Mouse (Mus musculus): ENCODE results near the gene Foxp1. TPM values are rescaled to one million over a fixed set of nuclear protein-coding genes. Genes with fewer than 3 reads are reported as not detected.
A peak's percentile ranks its signal among the peaks of the same experiment; 100 is the strongest.

Gene Foxp1
- polyA plus RNA-seq, 2 experiments = 7.9 to 10.6 TPM

DNA sequence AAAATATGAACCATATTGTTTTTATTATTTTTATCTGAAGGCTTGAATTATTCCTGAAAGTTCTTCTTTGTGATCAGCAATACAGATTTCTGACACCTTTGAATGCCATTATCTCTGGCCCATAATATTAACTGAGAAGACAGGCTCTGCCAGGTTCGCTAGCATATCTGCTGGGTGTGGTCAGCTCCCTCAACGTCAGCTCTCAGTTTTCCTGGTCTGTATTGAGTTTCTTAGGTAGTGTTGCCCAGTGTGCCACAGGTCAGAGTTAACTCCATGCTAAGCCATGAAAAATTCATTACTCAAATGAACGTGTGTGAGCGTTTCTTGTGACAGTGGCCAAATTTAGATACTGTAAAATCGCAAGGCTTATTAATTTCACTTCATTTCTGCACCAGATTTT, 26.4 kb downstream of the Foxp1 start:
- 43% methylated on average over 5 of the region's 5 CpGs for WGBS (ENCODE audit: insufficient replicate concordance)
- H3K27me3 ChIP-seq (ENCODE audit: control insufficient read depth, insufficient read depth, low read length) = no peaks in the 10 kb centered on the region
- no peak for TF ChIP-seq EP300 (IDR thresholded peaks at IDR 0.05; ENCODE audit: low read depth)
- no peak for TF ChIP-seq CTCF (IDR thresholded peaks at IDR 0.05; ENCODE audit: low read depth)
- no peaks in the 10 kb centered on the region for H3K9me3 ChIP-seq (ENCODE audit: control insufficient read depth, low read length)
- H3K36me3 ChIP-seq (replicated peaks; ENCODE audit: control insufficient read depth, insufficient read depth, low read depth) = no peaks in the 10 kb centered on the region
- ATAC-seq (ENCODE audit: insufficient read depth) = no peak
- DNase-seq (ENCODE audit: low read depth in 3 of 3, low spot score in 3 of 3) = no peak
- H3K4me1 ChIP-seq (replicated peaks; ENCODE audit: control insufficient read depth in 2 of 2, insufficient read depth in 2 of 2, low read length in 1 of 2) = peaks cover 5 to 17% of the 10 kb centered on the region in 2 experiments
- no peak overlapping the region for H3K27ac ChIP-seq
- H3K4me2 ChIP-seq (ENCODE audit: low read depth) = no peak overlapping the region
- no peak overlapping the region for H3K9ac ChIP-seq (replicated peaks)
- no peak overlapping the region for H3K4me3 ChIP-seq (ENCODE audit: insufficient read depth in 1 of 2, low read depth in 2 of 2, low read length in 2 of 2)

DNA sequence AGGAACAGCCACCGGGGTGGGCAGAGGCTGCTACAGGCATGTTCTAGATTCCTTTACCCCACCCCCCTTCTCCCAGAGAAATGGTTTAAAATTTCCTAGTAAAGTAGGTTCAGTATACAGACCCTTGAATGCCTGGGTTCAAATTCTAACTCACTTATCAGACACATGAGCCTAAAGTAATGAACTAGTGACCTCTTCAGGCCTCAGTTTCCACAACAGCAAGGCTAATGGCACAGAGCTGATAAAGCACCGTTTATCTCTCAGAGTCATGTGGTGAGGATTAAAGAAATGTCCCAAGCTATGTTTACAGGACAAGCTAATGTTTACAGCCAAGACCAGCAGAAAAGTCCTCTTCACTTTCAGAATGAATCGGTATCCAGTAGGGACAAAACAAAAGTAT, 29.6 kb downstream of the Foxp1 start:
- no peak overlapping the region for H3K9ac ChIP-seq (replicated peaks)
- no peaks in the 10 kb centered on the region for H3K27me3 ChIP-seq (ENCODE audit: control insufficient read depth, insufficient read depth, low read length)
- H3K4me1 ChIP-seq (replicated peaks; ENCODE audit: control insufficient read depth in 2 of 2, insufficient read depth in 2 of 2, low read length in 1 of 2) = peaks cover 5 to 22% of the 10 kb centered on the region in 2 experiments
- no peak overlapping the region for H3K4me3 ChIP-seq (ENCODE audit: insufficient read depth in 1 of 2, low read depth in 2 of 2, low read length in 2 of 2)
- no peak overlapping the region for H3K27ac ChIP-seq
- peak in 1 of 3 experiments; percentile 22 for DNase-seq (ENCODE audit: low read depth in 3 of 3, low spot score in 3 of 3)
- ATAC-seq (ENCODE audit: insufficient read depth) = peak; percentile 58; the same call in 1 of the 2 replicates
- peak overlapping the region; percentile 13; the same call in 1 of the 2 replicates for H3K4me2 ChIP-seq (ENCODE audit: low read depth)
- TF ChIP-seq CTCF (IDR thresholded peaks at IDR 0.05; ENCODE audit: low read depth) (peak; percentile 39; the same call in 1 of the 2 replicates), EP300 (IDR thresholded peaks at IDR 0.05; ENCODE audit: low read depth) (peak; percentile 25; the same call in 1 of the 2 replicates)
- no peaks in the 10 kb centered on the region for H3K36me3 ChIP-seq (replicated peaks; ENCODE audit: control insufficient read depth, insufficient read depth, low read depth)
- no peaks in the 10 kb centered on the region for H3K9me3 ChIP-seq (ENCODE audit: control insufficient read depth, low read length)
- 25% methylated on average over 3 of the region's 3 CpGs for WGBS (ENCODE audit: insufficient replicate concordance)

DNA sequence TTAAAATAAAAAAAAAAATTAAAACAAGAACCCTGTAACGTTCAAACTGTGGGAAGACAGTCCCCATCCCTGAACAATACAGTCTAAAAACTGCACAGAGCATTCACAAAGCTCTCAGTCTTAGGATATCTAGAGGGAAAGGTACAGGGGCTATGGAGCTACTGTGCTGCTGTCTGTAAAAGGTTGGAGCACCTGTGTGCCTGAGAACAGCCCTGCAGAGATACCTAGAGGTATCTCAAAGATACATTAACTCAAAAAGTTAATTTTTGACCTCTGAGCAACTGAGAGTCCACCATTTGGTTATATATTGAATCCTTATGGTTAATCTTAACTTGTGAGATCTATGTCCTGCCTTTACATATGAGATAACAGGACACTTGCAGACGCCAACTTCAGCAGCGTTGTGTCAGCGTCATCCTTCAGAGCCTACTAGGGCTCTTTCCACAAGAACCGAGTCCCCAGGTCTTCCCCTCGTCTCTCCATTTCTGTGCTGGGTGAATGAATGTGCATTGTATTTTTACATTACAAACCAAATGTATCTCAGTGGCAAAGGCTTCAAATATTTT, 30.5 kb downstream of the Foxp1 start:
- Histone ChIP-seq H3K4me1 (replicated peaks; ENCODE audit: control insufficient read depth in 2 of 2, insufficient read depth in 2 of 2, low read length in 1 of 2) (peaks cover 5 to 21% of the 10 kb centered on the region in 2 experiments), H3K9ac (replicated peaks) (no peak overlapping the region), H3K36me3 (replicated peaks; ENCODE audit: control insufficient read depth, insufficient read depth, low read depth) (no peaks in the 10 kb centered on the region), H3K27me3 (ENCODE audit: control insufficient read depth, insufficient read depth, low read length) (no peaks in the 10 kb centered on the region), H3K4me3 (ENCODE audit: insufficient read depth in 1 of 2, low read depth in 2 of 2, low read length in 2 of 2) (no peak overlapping the region), H3K9me3 (ENCODE audit: control insufficient read depth, low read length) (no peaks in the 10 kb centered on the region), H3K27ac (no peak overlapping the region), H3K4me2 (ENCODE audit: low read depth) (no peak overlapping the region)
- ATAC-seq (ENCODE audit: insufficient read depth) (no peak), DNase-seq (ENCODE audit: low read depth in 3 of 3, low spot score in 3 of 3) (no peak)
- 49% methylated on average over 6 of the region's 6 CpGs for WGBS (ENCODE audit: insufficient replicate concordance)
- TF ChIP-seq CTCF (IDR thresholded peaks at IDR 0.05; ENCODE audit: low read depth) (no peak), EP300 (IDR thresholded peaks at IDR 0.05; ENCODE audit: low read depth) (no peak)

DNA sequence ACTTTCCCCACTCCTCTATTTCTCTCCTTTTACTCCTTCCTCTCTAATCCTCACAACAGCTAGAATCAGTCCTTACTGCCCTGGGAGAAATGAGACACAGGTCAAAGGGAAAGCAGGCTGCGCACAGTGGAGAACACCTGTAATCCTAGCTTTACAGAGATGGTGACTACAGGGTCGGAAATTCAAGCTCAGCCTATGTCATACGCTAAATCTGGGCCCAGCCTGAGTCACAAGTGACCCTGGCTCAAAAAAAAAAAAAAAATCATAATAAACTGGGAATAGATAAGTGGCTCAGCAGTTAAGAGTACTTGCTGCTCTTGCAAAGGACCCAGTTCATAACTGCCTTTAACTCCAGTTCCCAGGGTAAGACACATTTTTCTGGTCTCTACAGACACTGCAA, 31.4 kb downstream of the Foxp1 start:
- H3K36me3 ChIP-seq (replicated peaks; ENCODE audit: control insufficient read depth, insufficient read depth, low read depth) = no peaks in the 10 kb centered on the region
- H3K4me3 ChIP-seq (ENCODE audit: insufficient read depth in 1 of 2, low read depth in 2 of 2, low read length in 2 of 2) = no peak overlapping the region
- ATAC-seq (ENCODE audit: insufficient read depth) = no peak
- TF ChIP-seq CTCF (IDR thresholded peaks at IDR 0.05; ENCODE audit: low read depth) (no peak), EP300 (IDR thresholded peaks at IDR 0.05; ENCODE audit: low read depth) (no peak)
- no peak overlapping the region for H3K27ac ChIP-seq
- WGBS (ENCODE audit: insufficient replicate concordance) = 78% methylated on average over 3 of the region's 3 CpGs
- H3K9me3 ChIP-seq (ENCODE audit: control insufficient read depth, low read length) = no peaks in the 10 kb centered on the region
- no peaks in the 10 kb centered on the region for H3K27me3 ChIP-seq (ENCODE audit: control insufficient read depth, insufficient read depth, low read length)
- DNase-seq (ENCODE audit: low read depth in 3 of 3, low spot score in 3 of 3) = no peak
- no peak overlapping the region for H3K4me2 ChIP-seq (ENCODE audit: low read depth)
- peaks cover 5 to 21% of the 10 kb centered on the region in 2 experiments for H3K4me1 ChIP-seq (replicated peaks; ENCODE audit: control insufficient read depth in 2 of 2, insufficient read depth in 2 of 2, low read length in 1 of 2)
- H3K9ac ChIP-seq (replicated peaks) = no peak overlapping the region

DNA sequence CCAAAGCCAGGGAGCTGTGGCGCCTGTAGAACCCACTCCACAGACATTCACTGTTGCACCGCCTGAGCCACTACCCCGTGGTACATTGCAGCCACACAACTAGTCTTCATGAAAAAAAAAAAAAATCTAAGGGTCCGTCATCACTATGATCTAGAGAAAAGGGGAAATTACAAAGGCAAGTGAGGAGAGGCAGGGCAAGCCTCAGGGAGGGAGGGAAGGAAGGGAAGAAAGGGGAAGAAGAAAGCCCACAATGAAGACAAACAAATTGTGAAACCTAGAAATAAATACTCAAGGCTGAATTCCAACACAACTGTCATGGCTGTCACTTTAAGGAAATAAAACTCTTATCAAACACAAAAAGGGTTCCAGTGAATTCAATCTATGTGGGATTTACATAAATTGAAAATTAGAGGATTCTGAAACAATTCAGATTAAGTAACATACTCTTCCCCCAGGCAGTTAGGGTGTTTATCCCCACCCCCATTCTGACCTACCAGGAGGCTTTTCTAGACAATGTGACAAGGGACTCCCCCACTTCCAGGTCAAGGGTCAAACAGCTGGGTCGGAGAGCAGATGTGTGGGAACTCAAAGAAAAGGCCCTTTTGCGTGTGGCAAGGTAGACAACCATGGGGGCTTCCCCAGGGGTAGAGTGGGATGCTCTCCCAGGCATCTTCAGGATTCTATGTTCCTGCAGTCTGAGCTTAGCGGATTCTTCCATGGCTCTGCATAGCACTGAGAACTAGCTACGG, 32.4 kb downstream of the Foxp1 start:
- TF ChIP-seq CTCF (IDR thresholded peaks at IDR 0.05; ENCODE audit: low read depth) = no peak
- no peak for TF ChIP-seq EP300 (IDR thresholded peaks at IDR 0.05; ENCODE audit: low read depth)
- Histone ChIP-seq H3K27ac (no peak overlapping the region), H3K27me3 (ENCODE audit: control insufficient read depth, insufficient read depth, low read length) (no peaks in the 10 kb centered on the region), H3K36me3 (replicated peaks; ENCODE audit: control insufficient read depth, insufficient read depth, low read depth) (no peaks in the 10 kb centered on the region), H3K4me1 (replicated peaks; ENCODE audit: control insufficient read depth in 2 of 2, insufficient read depth in 2 of 2, low read length in 1 of 2) (peaks cover 5 to 27% of the 10 kb centered on the region in 2 experiments), H3K9ac (replicated peaks) (no peak overlapping the region), H3K9me3 (ENCODE audit: control insufficient read depth, low read length) (no peaks in the 10 kb centered on the region), H3K4me2 (ENCODE audit: low read depth) (no peak overlapping the region), H3K4me3 (ENCODE audit: insufficient read depth in 1 of 2, low read depth in 2 of 2, low read length in 2 of 2) (no peak overlapping the region)
- DNase-seq (ENCODE audit: low read depth in 3 of 3, low spot score in 3 of 3) = no peak
- WGBS (ENCODE audit: insufficient replicate concordance) = 47% methylated on average over 8 of the region's 8 CpGs
- ATAC-seq (ENCODE audit: insufficient read depth) = no peak
